Mouse (Mus musculus) cortical plate, adult 2 months (tissue): ENCODE measurements at regions not wholly inside any gene's neighbourhood (a gene's known extent, or its start where the extent isn't known, plus 50 kb on each side); places are given as distances from the start of the nearest gene placed in this dataset.

Source experiments
- H3K27ac ChIP-seq: fragments of 200-500 bp; 2 replicates; pipeline ENCODE4 v1.5.1; 2012; ENCODE audit warnings: low read length, control low read depth, inconsistent platforms; ENCODE audit not compliant: insufficient read depth
- H3K4me1 ChIP-seq: fragments of 200-500 bp; 2 replicates; pipeline ENCODE4 v1.6.1; 2011; ENCODE audit warnings: low read length; ENCODE audit not compliant: control insufficient read depth, insufficient read depth
- H3K4me3 ChIP-seq: fragments of 200-500 bp; 2 replicates; pipeline ENCODE4 v1.5.1; 2011; ENCODE audit warnings: mild to moderate bottlenecking, low read length, control low read depth; ENCODE audit not compliant: insufficient read depth
- CTCF ChIP-seq: fragments of 200-500 bp; IDR thresholded peaks from 2 replicates; pipeline ENCODE4 v1.5.1; 2011; ENCODE audit warnings: mild to moderate bottlenecking, control low read depth, low read length; ENCODE audit not compliant: insufficient read depth; ENCODE audit errors: extremely low read depth
- POLR2A ChIP-seq: fragments of 200-500 bp; IDR thresholded peaks from 2 replicates; pipeline ENCODE4 v1.6.1; 2011; ENCODE audit warnings: mild to moderate bottlenecking, low read length, control low read depth; ENCODE audit not compliant: insufficient read depth; ENCODE audit errors: extremely low read depth

DNA sequence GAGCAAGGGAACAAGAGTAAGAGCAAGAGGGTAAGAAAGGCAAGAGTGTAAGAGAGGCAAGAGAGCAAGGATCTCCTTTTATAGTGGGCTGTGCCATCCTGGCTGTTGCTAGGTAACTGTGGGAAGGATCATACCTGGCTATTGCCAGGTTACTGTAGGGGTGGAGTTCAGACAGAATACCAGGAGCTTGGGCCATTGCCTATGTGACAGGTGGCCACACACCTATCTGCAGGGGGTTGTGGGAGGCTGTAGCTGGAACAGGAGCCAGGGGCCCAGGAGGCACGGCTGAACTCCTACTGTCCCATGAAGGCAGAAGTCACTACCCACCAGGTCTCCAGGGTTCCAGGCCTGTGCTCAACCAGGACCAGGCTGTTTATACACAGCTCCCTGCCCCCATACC, 1149.0 kb downstream of the 9330182O14Rik start:
- TF ChIP-seq POLR2A: no peak
- Histone ChIP-seq H3K4me3 (no peak overlapping the region), H3K4me1 (no peaks in the 10 kb centered on the region), H3K27ac (no peak overlapping the region)

DNA sequence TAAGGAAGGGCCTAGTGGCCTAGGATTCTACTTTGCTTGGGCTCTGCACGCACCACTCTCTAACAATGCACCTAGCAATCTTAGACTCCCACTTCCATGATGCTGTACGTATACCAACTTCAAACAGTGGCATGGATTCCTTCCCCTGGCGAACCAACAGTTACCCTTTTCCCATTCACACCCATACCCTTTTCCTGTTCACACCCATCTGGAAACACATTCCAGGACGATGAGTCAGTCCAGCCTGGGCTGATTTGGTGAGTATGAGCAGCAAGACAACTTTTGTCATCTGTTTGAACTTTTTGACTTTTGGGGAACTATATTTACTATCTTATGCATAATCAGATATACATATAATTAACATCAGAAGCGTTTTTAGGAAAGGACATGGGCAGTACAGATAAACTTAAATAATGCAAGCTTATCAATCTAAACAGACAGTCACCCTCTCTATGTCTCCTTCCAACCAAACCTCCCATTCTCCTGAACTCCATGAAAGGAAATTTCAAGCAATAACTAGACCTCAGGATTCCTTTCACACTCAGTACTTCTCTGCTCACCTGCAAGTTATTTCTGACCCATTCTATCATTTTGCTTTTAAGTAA, 1152.7 kb downstream of the 9330182O14Rik start:
- H3K4me3 ChIP-seq: no peak overlapping the region
- H3K4me1 ChIP-seq: no peaks in the 10 kb centered on the region
- TF ChIP-seq CTCF (no peak), POLR2A (no peak)
- H3K27ac ChIP-seq: no peak overlapping the region

DNA sequence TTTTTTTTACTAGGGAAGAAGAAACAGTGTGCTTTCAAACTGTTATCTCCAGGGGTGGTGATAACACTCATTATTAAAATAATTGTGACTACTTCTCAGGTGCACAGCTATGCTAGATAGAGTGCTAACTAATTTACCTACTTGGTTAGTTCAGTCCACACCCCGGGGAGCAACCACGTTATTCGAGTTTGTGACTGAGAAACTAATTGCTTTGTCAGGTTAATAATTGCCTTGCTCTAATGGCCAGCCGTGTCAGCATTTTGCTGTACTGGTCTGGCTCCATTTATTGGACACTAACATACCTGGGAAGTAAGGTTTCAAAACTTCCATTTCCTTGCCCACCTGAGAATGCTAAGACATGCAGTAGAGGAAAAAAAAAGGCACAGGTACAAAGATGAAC, 1163.3 kb downstream of the 9330182O14Rik start:
- Histone ChIP-seq H3K4me1 (no peaks in the 10 kb centered on the region), H3K4me3 (no peak overlapping the region), H3K27ac (no peak overlapping the region)
- TF ChIP-seq CTCF (no peak), POLR2A (no peak)

DNA sequence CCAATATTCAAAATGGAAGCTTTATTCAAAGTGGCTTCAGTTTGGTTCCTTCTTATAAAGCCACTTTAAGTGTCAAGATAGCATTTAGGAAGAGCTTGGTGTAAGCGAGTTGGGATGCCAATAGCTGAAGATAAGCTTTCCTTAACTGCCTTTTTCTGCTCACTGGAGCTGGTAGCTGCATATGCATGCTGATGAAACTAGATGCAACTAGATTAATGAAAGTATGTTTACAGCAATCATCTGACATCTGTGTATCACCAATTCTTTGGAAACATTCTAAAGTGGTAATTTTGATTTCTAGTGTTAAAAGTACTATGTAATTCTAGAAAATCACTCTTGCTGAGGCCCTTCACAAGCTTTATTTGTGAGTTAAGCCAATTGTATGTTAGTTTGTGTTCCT, 1172.5 kb downstream of the 9330182O14Rik start:
- H3K4me1 ChIP-seq: no peaks in the 10 kb centered on the region
- TF ChIP-seq CTCF (no peak), POLR2A (no peak)
- no peak overlapping the region for H3K4me3 ChIP-seq
- no peak overlapping the region for H3K27ac ChIP-seq

DNA sequence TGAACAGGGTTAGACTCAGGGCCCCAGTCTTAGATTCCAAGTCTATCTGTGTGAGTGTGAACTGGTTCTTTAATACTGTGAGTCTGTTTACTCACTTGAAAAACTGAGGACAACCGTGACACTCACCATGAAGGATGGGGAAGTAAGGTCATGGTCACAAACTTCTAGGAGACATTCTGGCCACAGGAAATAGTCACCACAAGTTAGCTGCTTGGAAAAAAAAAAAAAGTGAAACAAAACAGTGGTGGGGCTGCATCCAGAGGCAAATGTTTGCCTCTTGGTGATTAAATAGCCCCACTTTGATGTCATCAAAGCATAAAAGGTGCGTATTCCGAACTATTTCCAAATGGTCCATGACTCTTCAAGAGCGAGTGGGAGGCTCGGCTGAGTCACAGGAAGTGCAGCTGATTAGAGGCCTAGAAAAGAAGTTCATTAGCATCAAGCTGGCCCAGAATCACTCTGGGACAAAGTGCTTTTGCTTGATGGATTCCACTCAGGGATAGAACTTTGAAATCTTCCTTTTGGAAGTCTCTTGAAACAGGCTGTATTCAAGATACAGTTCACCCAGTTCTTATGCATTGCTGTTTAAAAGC, 1177.7 kb downstream of the 9330182O14Rik start:
- no peak overlapping the region for H3K27ac ChIP-seq
- no peak for TF ChIP-seq CTCF
- TF ChIP-seq POLR2A: no peak
- H3K4me3 ChIP-seq: no peak overlapping the region
- no peaks in the 10 kb centered on the region for H3K4me1 ChIP-seq

DNA sequence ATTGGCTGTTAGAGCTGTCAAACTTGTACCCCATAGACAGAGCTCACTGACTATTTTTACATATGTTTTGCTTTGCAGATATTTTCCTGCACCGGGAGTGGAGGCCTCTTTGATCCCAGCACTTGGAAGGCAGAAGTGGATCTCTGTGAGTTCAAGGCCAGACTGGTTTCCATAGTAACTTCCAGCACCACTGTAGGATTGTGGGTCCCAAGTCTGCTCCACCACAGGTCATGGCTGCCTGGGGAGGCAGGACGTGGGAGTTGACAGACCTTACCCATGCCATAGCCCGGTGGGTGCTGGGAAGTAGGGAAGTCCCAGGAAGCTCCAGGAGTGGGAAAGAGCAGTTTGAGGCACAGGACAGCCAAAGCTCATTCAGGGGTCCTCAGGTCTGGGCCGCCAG, 1180.8 kb downstream of the 9330182O14Rik start:
- TF ChIP-seq POLR2A: no peak
- no peak for TF ChIP-seq CTCF
- Histone ChIP-seq H3K4me3 (no peak overlapping the region), H3K4me1 (no peaks in the 10 kb centered on the region), H3K27ac (no peak overlapping the region)

DNA sequence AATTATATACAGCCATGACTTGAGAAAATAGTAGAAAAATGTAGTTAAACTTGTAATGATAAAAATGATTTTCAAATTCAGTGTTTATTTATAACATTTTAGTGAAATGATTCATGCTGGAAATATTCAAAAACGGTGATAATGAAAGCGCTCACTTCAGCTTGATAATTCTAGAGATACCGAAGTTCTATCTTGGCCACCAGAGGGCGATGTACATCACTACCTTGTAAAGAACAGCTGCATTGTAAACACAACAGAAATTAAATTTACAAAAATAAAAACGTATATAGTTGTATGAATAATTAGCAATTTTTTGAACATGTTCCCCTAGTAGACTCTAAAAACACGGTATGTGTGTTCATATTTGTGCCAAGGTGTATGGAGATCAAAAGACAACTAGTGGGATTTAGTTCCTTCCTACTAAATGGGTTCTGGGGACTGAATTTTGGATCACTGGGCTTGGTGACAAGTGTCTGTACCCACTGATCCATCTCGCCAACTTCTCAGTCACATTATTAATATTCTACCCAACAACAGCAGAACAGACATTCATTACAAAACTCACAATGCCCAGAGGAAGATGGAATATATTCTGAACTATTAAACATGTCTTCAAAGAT, 1191.6 kb downstream of the 9330182O14Rik start:
- Histone ChIP-seq H3K27ac (no peak overlapping the region), H3K4me1 (peaks cover 2% of the 10 kb centered on the region; the same call in 1 of the 2 replicates), H3K4me3 (no peak overlapping the region)
- TF ChIP-seq POLR2A (no peak), CTCF (0 out of 2 replicates have a peak, but pooled peaks have one; percentile 12)

DNA sequence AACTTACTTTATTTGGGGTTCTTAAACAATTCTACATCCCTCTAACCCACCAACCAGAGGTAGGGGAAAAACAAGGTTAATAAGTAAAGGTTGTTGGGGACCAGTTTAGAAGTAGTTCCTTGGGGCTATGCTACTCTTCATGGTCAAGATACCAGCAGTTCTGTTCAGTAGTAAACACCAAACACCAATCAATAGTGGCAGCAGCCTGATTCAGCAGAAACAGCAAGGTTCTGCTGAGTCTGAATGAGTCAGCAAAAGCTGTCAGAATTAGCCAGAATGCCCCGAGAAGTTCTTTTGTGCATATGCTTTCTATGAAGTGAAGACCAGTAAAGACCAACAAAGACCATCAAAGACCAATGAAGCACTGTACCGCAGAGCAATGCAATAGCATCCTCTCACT, 1195.1 kb downstream of the 9330182O14Rik start:
- TF ChIP-seq CTCF (no peak), POLR2A (no peak)
- H3K4me1 ChIP-seq: peaks cover 3% of the 10 kb centered on the region; the same call in 1 of the 2 replicates

DNA sequence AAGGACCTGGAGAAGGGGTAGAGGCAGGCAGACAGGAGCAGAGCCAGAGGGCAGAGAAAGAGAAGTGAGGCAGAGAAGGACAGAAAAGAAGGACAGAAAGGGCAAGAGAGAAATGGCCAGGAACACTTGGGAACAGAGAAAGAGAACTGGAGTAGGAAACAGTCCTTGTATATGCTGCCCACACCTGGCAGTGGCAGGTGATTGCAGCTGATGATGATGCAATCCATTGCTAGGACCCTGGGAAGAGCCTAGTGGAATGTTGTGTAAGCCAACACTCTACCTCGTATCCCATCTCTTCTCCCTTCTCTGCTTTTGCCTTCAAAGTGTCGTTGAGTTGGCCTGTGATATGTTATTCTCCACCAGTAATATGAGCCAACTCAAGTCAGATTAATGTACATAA, 1195.9 kb downstream of the 9330182O14Rik start:
- no peak for TF ChIP-seq CTCF
- TF ChIP-seq POLR2A: no peak
- H3K4me3 ChIP-seq: no peak overlapping the region
- H3K27ac ChIP-seq: no peak overlapping the region
- H3K4me1 ChIP-seq: peaks cover 3% of the 10 kb centered on the region; the same call in 1 of the 2 replicates

More for the DNA sequence above, 1195.1 kb downstream of the 9330182O14Rik start:
- H3K4me3 ChIP-seq: no peak overlapping the region
- no peak overlapping the region for H3K27ac ChIP-seq

DNA sequence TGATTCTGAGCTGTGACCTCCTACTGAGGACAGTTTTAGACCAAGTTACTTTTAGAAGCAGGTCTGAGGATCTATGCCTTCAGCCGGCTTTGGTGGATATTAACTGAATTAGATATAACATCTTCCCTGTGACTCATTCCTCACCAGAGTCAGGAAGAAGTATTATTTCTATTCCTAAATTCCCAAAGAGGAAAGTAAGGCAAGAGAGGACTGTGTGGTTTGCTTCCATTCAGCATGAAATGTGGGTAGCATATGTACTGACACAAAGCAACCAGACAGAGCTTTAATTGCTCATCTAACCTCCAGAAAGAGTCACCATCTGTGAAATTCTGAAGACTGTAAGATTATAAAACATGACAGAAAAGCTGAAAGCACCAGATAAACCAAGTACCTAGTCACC, 1198.3 kb downstream of the 9330182O14Rik start:
- TF ChIP-seq POLR2A (no peak), CTCF (no peak)
- Histone ChIP-seq H3K4me3 (no peak overlapping the region), H3K4me1 (peaks cover 2% of the 10 kb centered on the region; the same call in 1 of the 2 replicates), H3K27ac (peak overlapping the region; percentile 82; the same call in 1 of the 2 replicates)
